Mouse (Mus musculus): ENCODE results near the gene Sec14l5.
"Not testable (repeated sequence)": the region's sequence is repeated elsewhere in the genome, so short reads cannot be mapped to it uniquely, and the experiment has no call there.

Sec14l5 gene

DNA sequence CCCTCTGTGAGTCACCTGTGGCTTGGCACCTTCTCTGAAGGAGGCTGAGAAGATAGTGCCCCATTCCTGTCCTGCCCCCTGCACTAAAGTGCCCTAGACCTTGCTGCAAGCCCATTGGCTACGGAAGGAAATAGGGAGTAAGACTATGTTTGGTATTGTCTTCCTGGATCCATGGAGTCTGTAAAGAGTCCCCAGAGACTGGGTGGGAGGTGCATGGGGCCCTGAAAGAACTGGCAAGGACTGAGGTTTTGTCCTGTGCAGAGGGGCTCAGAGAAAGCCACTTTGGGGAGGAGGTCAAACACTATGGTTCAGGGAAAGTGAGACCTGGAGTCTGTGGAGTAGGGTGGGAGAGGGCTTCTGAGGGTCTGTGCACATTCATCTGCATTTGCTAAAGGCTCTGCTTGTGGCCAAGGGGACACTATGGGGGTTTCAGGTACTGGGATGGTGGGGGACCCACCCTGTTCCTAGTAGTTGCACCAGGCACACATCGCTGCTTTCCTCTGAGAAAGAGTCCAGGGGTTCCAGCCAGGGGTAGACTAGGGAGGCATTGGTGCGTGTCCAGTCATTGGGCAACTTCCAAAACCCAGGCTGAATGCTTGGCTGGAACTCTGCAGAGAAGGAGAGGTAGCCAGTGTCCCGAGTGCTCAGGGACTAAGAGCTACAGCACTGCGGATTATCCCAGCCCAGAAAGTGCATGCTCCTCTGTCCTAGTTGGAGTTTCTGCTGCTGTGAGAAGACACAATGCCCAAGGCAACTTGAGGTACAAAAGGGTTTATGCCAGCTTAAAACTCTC lies 70.6 kb downstream of the Sec14l5 start:
- no peak for DNase-seq

DNA sequence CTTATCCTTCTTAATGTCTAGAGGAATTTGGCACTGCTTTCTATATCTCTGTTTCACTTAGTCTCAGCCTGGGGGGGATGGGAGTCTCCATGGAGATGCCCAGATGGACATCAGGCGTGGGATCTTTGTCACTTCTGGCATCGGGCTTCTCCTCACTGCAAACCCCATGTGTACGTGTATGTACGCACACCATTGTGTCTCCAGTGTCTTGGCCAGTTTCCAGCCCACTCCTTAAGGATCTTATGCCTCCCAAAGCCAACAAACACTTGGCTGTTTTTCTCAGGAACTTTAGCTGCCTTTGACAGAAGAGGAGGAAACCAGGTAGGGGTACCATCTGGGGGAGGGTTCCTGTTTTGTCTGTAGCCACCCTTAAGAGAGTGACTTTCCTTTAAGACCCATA lies 74.5 kb downstream of the Sec14l5 start:
- no peak for DNase-seq

DNA sequence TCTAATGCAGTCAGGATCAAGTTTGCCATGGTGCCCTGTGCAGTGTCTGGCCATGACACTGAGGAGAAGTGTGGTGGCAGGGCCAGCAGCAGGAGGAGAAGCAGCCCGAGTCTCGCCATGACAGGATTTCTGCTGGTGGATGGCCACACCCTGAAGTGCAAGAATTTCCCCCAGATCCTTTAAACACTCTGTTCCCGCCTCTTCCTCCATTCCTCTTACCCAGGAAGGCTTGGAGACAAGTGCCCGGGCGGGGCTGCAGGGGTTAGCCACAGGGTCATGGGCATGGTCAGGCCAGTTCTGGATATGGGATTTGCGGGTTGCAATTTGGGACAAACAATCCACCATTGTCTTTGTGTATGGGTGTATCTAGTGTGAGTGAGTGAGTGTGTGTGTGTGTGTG lies 75.2 kb downstream of the Sec14l5 start, which contains the start of gene AU021092:
TSS of gene AU021092 (minus strand) at position 160 of the 400 bp plus-strand sequence.
- DNase-seq, result no peak

DNA sequence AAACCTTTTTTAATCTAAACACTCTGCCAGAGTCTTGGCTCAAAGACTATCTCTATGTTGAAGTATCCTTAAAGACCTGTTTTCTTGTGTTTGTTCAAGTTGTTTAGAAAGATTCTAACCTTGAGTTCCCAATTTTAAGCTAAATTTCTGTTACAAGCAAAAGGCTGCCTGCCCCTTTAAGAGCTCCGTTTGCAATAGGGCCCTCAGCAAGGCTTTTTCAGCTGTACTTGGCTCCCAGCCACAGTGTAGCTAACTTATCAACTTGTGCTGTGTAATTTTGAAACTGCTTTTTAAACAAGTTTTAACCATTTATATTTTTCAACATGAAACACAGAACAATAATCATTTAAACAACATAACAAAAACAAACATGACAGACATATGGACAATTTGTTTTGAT lies 79.6 kb downstream of the Sec14l5 start:
- DNase-seq, result not testable (repeated sequence)

DNA sequence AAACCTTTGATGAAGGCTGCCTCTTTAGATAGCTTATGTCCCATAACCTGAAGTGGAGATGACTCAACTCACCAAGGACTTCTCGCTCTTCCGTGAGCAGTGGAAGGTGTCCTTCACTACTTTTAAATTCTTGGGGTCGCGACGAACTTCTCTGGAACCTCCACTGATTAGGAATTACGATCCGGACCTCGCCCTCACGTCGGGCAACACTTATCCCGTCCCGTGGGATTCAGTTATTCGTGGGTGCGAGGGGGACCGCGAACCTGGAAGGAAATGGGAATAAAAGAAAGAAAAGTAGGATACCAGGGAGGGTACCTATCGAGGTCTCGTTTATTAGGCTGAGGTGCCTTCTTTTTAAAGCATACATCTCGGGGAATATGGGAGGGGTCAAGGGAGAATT lies 80.6 kb downstream of the Sec14l5 start:
- DNase-seq, result not testable (repeated sequence)

DNA sequence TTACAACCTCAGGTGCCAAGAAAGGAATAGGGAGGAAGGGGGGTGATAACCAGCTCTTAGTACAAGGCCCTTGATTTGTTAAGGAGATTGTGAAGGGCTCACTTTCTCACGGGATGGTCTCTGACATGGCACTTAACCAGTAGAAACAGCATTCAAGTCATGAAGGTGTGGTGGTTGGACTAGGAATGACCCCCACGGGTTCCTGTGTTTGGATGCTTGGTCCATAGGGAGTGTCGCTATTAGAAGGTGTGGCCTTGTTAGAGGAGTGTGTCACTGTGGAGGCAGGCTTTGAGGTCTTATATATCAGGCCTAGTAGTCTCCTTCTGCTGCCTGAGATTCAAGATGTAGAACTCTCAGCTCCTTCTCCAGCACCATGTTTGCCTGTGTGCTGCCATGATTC lies 81.2 kb downstream of the Sec14l5 start:
- DNase-seq, result not testable (repeated sequence)

DNA sequence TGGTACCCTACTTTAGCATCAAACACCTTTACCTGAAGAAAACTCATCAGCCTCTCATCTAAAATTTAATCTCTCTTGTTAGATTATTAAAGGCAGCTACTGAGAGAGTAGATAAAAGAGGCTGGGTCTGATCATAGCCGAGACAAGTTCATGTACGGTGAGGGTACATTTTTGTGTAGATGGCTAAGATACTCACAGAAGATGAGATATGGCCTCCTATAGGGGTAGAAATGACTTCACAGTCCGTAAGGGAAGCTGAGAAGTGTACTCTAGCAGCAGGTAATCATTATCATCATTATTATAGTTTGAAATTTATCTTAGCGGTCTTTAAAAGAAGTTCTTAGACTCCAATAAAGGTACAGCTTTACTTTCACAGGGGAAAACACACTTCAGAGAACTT lies 86.1 kb downstream of the Sec14l5 start:
- no peak for DNase-seq

DNA sequence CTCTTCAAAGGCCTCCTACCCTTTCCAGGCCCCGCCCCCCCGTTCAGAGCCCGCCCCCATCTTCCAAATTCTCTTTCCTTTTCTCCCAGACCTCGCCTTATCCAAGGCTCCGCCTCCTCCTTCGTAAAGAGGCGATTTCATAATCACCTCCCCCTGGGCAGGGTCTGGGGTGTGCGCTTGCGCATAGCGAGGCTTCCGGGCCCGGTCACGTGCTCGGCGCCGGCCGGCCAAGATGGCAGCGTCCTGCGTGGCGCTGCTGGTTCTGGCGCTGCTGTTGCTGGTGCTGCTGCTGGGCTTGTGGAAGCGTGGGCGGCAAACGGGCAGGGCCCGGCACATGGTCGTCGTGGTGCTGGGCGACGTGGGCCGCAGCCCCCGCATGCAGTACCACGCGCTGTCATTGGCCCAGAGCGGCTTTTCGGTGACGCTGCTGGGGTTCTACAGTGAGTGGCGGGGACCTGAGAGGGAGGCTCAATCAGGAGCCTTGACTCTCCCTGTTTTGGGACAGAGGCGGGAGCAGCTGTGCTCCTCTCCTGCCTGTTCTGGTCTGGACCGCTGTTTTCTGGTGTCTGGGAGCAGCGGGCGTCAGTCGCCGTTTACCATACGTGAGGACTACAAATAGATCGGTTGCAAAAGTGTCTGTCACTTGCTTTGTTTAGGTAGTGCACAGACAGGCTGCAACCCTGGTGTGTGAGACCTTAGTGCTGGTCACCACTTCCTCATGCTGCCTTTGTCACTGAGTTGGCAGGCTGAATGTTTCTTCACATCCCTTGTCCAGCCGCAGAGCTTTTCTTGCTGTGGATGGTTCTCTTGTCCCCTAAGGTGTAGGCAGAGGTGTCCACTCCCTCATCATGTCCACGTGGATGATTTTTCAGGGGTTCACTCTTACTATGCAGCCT lies 86.8 kb downstream of the Sec14l5 start, which contains the start of gene Alg1:
TSS of gene Alg1 (plus strand) at position 204 of the 896 bp plus-strand sequence.
- DNase-seq, result peak; percentile 94
